Mouse (Mus musculus) myocyte (in vitro differentiated cells): ENCODE results near the gene Eid3.

Source experiments
- MYOG ChIP-seq, 3 experiments: IDR thresholded peaks; one replicate each; pipeline ENCODE4 v1.6.1; 2011; ENCODE audit warnings: control low read depth in 2 of 3, low read depth in 2 of 3, mild to moderate bottlenecking in 2 of 3; ENCODE audit not compliant: insufficient read length in 2 of 3, control insufficient read depth in 1 of 3, insufficient read depth in 1 of 3
- POLR2A ChIP-seq: IDR thresholded peaks from one replicate; pipeline ENCODE4 v1.6.1; 2011; ENCODE audit warnings: low read depth, mild to moderate bottlenecking, control low read depth, moderate library complexity; ENCODE audit not compliant: insufficient read length
- POLR2AphosphoS2 ChIP-seq: IDR thresholded peaks from one replicate; pipeline ENCODE4 v1.6.1; 2011; ENCODE audit warnings: low read depth, control low read depth; ENCODE audit not compliant: insufficient read length

GRCm38 (mm10) chr10:82863106-82863680 is 3.2 kb upstream of the Eid3 start:
- TF ChIP-seq POLR2A (no peak), POLR2AphosphoS2 (no peak), MYOG (IDR thresholded peaks at IDR 0.05; ENCODE audit: control insufficient read depth in 1 of 3, insufficient read depth in 1 of 3, insufficient read length in 2 of 3, low read depth in 2 of 3) (peak in 1 of 3 experiments; percentile 24)
